Mouse (Mus musculus) bone marrow macrophage, adult 2 months (primary cell): ENCODE results near the gene Phactr2.

ENCODE experiments used
- CTCF ChIP-seq: IDR thresholded peaks from 2 replicates; pipeline ENCODE4 v1.5.1; 2012; ENCODE audit warnings: low read depth, mild to moderate bottlenecking, low read length, moderate library complexity
- POLR2A ChIP-seq: IDR thresholded peaks from 2 replicates; pipeline ENCODE4 v1.6.1; 2012; ENCODE audit warnings: mild to moderate bottlenecking, low read depth, low read length, borderline replicate concordance

DNA sequence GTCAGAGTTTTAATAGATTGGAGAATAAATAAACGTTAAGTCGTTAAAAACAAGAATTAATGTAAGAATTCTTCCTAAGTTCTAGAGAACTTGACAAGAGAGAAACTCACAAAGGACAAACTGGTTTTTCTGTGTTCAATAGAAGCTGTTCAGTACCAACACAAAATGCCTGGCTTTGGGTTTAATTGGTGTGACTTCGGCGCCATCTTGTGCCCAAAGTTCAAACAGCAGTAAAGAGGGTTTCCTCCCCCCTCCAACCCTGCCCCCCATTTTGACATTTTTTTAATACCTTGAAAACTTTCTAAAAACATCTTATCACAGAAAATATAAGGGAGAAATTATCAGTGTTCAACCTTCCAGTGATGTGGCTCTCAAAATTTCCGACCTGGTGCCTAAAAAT, 44.4 kb downstream of the Phactr2 start:
- TF ChIP-seq CTCF, result peak; percentile 58; the same call in 1 of the 2 replicates
- no peak for TF ChIP-seq POLR2A
